Mouse (Mus musculus) spleen, adult 18-20 months (tissue): ENCODE measurements around the gene Pnrc2.

Experiments used
- DNase-seq, 2 experiments: peaks; one replicate each; pipeline ENCODE4 v3.0.0; 2022; ENCODE audit warnings: mixed read lengths in 2 of 2

Pnrc2 gene

DNA sequence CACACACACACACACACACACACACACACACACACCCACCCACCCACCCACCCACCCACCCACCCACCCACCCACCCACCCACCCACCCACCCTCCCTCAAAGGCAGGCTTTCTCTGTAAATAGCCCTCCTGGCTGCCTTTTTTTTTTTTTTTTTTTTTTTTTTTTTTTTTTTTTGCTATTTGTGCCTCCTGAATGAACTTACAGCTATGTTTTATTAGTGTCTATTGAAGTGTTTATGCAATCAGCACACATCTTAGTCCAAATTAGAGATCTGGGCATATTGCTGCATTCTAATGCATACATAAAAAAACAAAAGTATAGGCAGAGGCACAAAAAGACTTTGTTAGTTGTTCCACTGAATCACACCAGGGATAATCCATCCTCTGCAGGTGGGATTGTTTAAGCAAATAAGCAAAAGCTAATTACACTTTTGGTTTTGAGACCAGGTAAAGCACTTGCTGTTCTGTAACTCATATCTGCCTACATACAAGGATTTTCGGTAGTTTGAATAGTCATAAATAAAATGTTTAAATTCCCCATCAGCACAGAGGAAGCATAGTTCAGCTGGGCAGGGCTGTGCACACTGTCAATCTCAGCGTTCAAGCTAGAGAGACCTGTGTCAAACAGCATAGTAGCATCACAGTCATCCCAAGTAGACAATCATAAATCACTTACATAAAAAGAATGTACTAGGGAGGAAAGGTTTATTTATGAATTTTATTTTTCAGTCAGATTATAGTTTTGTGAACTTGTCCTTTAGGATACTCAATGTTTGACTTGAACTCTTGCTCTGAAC is 3.2 kb downstream of the Pnrc2 start:
- DNase-seq = no peak

DNA sequence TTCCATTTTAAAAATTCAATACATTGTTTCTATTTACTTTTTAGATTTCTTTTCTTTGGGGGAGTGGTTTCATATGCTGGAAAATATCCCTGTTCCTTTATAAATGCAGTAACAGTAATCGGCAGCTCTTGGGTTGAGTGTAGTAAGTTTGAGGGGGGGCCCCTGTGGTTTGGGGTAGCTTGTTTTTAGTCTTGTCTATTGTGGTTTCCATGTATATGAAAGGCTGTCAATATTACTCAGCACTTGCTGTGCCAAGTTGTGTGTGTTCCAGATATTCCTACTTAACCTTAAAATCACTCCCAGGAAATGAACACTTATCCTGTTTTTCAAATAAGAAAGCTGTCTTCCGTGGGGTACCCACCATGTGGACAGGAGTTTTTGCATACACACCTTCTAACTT is 4.7 kb downstream of the Pnrc2 start:
- DNase-seq = no peak

DNA sequence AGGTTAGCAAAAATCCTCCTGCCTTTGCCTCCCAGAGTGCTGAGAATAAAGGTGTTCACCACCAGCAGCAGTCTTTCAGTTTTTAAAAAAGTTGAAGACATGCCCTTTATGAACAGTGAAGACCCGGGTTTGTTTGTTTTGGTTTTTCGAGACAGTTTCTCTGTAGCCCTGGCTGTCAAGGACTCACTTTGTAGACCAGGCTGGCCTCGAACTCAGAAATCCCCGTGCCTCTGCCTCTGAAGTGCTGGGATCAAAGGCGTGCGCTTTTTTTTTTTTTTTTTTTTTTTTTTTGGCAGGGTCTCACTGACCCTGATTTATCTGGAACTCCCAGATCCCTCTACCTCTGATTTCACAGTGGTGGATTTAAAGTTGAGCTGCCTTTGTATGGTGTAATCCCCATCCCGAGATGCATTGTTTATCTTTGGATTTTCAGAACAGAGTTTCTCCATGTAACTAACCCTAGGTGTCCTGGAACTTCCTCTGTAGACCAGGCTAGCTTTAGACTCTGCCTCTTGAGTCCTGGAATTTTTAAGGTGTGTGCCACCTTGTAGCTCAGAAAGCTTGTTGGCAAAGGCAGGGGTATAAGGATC is 16.0 kb downstream of the Pnrc2 start:
- no peak for DNase-seq

DNA sequence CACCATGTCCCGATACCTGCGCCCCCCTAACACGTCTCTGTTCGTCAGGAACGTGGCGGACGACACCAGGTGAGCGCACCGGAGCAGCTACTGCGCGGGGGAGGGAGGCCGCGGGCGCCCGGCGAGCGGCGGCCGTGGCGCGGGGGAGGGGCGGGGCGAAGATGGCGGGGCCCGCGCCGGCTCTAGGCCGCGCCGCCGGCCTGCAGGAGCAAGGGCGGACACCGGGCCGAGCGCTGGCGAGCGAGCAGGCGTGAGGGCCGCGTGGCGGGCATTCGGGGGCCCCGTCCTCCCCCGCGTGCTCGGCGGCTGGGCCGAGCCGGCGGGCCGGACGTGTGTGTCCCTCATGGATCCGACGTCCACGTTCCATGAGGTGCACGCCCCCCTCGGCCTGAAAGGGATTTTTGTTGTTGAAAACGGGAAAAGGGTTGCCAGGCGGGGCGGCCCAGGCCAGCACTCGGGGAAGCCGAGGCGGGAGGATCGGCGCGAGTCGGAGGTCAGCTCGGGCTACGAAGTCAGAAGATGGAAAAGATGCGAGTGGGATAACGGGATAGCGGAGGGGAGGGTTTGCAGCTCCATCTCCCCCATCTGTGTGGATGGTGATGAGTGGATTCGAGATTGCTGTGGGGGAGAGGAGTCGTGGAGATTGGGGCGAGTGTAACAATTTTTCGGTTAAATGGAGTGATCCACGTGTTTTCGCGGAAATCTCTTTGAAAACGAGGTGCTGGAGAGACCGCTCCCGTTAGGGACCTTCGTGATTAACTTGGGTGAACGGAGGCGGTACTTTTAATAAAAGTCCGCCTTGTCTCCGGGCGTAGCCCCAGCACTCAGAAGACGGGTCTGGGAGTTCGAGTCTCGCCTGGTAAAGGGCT is 17.2 kb downstream of the Pnrc2 start:
- DNase-seq = peak; percentile 45 to 50

DNA sequence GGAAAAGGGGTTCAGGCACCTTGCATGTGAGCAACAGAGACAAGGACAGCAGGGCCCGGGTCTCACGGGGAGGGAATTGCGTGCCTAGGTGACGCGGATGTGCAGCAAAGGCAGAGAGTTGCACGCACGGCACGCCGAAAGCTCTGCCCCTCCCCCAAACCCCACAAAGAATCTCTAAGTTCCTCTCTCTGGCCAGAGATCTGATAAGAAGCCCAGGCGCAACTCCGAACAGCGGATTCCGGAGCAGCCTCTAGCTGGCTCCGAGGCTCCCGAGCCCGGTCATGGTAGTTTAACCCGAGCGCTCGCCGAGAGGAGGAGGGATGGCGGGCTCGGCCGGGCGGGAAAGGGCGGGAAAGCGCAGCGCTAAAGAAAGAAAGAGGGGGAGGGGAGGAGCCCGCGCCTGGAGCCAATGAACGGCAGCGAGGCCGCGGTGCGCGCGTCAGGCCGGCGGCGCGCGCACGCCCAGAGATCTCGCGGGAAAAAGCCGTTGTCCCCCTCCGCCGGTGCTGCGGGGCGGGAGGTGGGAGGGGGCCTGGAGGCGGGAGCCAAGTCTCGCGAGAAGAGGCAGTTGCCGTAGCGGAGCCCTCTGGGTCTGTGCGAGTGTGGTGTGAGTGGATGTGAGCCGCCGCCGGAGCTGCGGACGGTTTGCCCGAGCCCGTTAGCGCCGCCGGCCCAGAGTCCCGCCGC is 18.0 kb downstream of the Pnrc2 start, which contains the start of gene Srsf10:
Srsf10 (plus strand) TSS at position 212 of the 687 bp plus-strand sequence.
- DNase-seq = peak; percentile 90 to 95

DNA sequence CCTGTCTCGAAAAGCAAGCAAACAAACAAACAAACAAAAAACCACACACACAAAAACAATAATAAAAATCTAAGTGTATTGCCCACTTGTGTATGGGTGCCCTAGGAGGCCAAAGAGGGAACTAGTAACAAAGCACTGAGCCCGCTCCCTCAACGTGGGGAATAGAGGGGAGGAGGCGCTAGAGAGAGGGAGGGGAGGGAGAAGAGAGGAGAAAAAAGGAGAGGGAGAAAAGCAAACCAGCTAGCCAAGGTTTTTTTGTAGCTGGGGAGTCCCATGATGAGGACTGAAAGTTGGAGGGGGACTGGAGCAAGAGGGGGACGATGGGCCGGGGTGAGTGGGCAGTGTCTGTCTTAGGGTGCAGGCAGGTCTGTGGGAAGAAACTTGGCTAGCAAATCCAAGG is 18.6 kb downstream of the Pnrc2 start:
- DNase-seq = no peak

DNA sequence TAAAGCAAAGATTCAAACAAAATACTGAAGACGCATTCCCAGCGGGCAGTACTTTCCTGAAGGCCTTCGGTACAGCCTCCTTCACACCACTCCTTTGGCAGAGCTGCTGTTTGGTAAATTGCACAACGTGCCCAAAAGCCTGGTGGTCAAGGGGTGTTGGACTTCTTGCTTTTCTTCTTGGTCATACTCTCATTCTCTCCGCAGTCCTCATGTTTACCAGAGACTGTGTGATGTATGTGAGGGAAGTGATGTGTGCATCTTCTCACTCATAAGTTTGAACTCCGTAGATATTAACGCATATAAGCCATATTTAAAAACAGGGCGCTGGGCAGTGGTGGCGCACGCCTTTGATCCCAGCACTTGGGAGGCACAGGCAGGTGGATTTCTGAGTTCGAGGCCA is 19.0 kb downstream of the Pnrc2 start:
- no peak for DNase-seq

DNA sequence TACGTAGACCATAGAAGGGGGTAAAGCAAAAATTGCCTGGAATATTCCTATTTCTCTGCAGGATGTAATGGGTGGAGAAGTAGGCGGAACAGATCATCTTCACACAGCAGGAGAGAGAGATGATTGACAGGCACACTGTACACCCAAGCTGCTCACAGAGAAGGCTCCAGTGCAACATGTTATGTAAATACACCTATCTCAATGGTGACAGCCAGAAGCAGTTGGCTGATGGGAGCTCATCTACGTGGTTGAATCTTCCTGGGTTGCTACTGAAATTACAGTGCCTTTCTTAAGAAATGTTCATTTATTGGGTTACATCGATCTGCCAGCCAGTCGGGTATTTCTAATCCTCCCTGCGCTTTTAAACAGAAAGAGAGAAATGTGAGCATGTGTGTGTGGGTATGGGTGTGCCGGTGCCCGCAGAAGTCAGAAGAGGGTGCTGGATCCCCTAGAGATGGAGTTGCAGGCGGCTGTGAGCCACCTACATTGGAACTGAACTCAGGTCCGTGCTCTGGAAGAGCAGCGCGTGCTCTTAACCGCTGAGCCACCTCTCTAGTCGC is 19.6 kb downstream of the Pnrc2 start:
- DNase-seq = no peak

DNA sequence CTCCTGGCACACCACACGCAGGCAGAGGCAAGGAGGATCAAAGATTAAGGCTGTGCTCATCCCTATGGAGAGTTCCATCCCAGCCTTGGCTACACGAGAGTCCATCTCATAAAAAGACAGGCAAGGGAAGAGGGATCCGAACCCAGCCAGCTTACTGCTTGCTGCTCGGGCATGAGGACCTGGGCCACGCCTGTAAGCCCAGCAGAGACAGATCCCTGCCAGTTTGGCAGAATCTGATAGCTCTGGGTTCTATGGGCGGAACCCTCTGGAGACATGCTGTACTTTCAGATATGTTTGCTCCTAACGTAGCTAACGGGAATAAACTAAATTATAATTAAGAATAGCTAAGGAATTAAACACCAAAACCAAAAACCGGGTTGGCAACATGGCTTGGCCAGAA is 21.7 kb downstream of the Pnrc2 start:
- no peak for DNase-seq

DNA sequence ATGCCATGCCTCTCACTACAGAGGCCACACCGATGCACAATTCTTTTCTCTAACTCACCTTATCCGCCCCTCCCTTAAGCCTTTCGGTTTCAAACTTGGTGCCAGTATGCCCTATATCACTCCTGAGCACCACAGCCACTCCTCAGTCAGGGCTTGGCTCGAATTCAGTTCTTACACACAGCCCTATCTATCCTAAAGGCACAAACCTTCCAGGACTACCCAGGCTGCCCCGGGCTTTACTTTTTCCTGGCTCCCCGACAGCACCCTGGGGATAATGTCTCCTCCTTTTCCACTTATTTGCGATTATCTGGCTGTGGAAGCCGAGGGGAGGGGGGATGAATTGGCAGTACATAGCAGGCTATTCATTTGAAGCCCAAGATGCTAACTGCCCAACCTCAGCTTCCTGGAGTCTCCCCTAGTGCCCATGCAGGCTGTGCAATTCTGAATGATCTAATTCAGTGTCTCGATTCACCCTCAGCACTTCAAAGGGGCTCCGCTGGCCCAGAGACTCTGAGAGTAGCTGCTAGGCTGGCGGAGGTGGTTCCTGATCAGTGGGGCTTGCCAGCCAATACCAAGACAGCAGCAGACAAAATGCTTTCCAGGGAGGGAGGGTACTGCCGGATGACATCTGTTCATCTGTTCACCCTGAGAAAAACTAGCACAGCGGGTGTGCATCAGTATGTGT is 23.1 kb downstream of the Pnrc2 start:
- no peak for DNase-seq

DNA sequence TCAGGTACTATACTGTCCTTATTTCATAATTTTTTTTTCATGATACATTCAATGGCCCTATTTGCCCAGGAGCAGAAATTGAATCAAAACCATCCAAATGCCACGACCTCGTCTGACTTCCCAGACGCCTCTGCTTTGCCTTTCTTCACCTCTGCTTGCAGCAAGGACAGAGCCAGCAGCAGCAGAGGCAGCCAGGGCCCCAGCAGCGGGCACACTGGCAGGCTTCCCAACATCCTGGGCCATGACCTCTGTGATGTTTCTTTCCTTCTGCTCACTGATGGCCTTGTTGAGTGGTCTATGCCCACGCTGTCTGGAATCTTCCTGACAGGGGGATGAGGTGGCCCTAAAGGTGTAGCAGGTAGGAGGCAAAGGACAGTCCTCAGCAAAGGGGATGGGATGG is 26.1 kb downstream of the Pnrc2 start:
- DNase-seq = no peak

DNA sequence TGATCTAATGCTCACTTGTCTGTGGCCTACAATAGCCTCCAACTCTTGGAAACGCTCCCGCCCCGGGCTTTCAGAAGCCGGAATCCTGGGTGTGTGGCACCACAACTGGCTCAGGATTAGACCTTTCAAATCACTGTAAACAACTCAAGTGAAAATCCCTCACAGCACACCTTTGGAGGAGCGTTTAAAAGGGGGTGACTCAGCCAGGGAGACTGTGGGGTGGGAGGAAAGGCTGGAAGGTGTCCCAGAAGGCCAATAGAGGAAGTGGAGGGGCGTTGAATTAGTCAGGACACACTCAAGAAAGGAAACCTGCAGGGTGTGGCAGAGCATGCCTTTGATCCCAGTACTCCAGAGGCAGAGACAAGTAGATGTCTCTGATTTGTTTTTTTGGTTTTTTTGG is 29.2 kb downstream of the Pnrc2 start:
- DNase-seq = no peak

DNA sequence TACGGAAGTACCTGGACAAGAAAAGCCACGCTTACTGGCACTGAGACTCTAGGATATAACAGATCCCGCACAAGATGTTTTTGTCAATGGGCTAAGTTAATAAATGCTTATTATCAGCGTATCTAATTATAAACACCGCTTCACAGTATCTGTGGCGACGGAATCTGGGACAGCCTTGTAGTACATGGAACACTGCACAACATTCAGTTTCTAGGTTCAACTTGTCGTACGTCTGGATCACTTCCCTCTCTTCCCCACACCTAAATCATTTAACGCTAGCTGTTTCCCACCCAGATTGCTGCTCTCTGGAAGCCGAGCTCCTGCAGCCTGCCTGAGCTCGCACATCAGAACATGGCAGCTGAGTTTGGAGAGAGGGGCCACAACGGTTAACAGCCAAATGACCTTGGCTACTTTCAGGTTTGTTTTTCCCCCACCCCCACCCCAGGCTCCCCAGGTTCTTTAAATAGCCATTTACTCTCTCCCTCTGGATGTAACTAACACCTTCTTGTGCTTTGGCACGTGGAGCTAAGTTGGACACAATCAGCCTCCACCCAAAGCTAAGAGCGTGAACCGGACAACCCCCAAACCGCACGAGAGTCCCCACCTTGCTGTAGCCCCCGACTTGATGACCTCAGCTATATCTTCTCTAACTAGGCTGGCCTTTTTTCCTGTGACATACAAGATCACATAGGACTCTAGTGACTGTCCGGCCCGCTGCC is 34.2 kb downstream of the Pnrc2 start:
- DNase-seq = no peak

DNA sequence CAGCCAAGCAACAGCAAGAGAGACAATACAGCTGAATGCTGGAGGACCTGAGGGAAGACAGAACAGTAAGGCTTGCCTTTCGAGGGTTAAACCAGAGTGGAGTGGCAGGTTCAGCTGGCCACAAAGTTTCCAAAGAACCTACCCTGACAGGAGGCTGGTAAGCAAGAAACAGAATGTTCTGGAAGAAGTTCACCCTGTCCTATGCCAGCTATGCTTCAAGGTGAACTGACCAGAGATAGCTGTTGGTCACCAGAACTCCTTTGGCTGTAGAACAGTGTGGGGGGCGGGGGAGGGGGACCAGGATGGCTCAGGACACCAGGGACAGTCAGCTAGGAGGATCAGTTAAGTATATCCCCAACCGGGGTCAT is 34.7 kb downstream of the Pnrc2 start:
- DNase-seq = no peak

DNA sequence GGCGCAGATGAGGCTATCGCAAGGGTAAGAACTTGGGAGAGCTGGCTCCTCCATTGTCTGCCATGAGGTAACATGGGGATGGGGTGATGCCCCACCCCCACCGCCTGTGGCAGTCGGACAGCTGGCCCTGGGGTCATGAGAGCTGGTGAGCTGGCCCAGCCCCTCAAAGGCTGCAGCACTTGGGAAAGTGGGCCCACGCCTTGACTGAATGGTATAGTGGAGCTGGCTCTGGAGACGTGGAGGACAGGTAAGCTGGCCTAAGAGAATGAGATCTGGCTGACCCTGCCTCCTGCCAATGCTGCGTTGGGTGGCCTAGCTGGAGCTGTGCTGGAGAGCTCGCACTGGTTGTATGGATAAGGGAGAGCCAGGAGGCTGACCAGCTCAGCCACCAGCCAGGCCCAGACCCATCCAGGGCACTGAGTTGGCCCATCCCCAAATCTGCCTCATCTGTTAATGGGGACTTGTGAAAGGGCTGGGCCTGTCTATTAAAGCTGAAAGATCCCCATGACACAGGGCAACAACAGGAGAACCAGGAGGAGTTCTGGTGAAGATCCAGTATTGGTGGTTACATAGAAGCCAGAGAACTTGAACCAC is 39.4 kb downstream of the Pnrc2 start:
- DNase-seq = no peak

DNA sequence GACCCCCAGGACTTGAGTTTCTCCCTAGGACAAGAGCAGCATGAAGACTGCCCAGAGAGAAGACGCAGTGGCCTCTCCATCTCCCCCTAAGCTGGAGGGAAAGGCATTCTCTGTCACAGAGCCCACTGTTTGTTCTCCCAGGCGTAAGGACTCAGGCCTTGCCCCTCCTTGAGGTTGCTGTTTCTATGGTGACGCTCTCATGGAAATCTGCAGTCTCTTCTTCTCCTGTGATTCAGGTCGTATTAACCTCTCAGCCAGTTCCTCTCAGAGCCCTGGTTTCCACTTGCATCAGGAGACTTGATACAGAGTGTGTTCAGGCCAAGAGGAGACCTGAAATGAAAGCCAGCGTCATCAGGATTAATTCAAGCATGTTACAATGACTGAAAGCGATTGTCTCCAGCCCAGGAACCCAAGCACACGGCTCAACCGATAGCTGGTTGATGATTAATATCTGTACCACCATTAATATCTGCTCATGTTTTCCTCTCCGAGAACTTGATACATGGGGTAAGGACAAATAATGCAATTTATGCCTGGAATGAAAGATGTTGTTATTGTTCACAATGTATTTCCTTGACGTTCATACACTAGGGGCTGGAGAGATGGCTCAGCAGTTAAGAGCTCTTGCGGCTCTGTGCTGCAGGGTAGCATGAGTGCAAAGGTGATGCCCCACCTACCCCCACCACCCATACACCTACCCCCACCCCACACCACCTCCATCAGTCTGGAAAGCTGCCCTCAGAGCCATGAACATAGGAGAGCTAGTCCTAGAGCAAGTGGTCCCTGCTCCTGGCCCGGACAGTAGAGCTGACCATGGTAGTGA is 40.1 kb downstream of the Pnrc2 start:
- no peak for DNase-seq

DNA sequence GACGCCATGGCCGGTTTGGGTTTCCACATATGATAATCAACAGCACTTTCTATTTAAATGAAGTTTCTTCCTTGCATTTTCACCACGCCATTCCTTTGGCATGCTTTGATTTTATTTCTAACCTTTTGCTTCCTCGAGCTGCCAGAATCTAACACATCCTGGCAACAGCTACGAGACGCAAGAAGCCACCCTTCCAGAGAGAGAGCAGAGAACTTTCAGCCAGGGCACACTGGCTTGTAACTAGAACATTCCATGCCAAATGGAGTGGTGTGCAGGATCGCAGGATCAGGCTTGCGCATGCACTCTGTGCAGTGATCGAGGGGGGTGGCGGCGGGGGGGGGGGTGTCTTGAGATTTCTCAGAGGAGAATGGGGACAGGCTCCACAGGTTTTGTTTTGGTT is 41.6 kb downstream of the Pnrc2 start:
- DNase-seq = no peak

DNA sequence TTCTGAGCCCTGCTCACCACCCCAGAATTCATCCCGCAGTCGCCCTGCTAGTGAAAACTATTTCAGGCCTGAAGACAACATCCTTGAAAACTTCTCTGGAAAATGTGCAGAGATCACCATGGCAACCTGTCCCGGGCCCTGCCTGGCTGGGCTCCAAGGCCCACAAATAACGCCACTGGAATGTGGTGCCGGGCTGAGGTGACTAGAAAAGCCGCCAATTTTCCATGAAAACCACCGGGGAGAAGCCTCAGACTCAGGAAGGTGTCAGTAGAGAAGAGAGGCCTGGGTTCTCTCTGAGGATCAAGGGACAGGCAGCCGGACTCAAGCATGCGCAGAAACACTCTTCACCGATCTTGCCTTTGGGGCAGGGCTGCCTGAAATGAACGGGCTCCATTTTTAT is 45.2 kb downstream of the Pnrc2 start:
- no peak for DNase-seq

DNA sequence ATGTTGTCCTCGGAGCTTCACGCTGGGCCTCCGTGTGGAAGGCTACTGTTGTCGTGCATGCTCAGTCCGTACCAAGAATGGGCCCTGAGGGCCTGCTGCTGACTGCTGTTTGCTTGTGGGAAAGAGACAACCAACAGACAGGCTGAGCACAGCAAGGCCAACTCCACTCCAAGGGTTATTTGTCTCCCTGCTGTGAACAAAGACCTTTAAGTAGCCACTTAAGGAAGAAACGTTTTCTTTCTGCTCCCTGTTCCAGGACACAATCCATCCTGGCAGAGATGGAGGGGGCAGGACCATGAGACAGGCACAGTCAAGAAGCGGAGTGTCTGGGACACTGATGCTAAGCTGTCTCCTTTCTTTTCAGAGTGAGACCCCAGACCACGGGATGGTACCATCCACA is 49.4 kb downstream of the Pnrc2 start:
- DNase-seq = no peak

DNA sequence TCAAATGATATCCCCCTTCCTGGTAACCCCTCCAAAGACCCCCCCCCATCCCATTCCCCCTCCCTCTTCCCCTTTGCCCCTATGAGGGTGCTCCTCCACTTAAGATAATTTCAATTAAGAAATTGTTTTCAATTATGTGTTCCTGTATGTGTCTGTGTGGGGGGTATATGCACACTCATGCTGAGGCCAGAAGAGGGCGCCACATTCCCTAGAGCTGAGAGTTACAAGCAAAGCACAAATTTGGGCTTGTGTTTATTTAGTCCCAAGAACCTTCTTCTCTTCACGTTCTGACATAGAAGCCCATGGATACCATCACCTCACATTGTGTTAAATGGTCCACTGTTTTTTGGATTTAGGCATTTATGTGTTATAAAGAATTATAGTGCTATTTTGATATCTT is 50.4 kb downstream of the Pnrc2 start:
- DNase-seq = no peak
